Mouse (Mus musculus) C2C12 (cell line): Measurements from ENCODE around the gene Pou3f1. TPM values are rescaled to one million over a fixed set of nuclear protein-coding genes. Genes with fewer than 3 reads are reported as not detected.

Source experiments
- H3K27me3 ChIP-seq: one replicate; pipeline ENCODE4 v1.6.1; 2011; ENCODE audit not compliant: control insufficient read depth, insufficient read depth, insufficient read length
- H3K36me3 ChIP-seq: one replicate; pipeline ENCODE4 v1.6.1; 2011; ENCODE audit not compliant: control insufficient read depth, insufficient read depth
- H3K4me3 ChIP-seq: one replicate; pipeline ENCODE4 v1.5.1; 2011; ENCODE audit warnings: mild to moderate bottlenecking, control low read depth; ENCODE audit not compliant: poor library complexity, insufficient read depth, severe bottlenecking
- H3K79me2 ChIP-seq: one replicate; pipeline ENCODE4 v1.6.1; 2011; ENCODE audit not compliant: control insufficient read depth, insufficient read depth
- H3K79me3 ChIP-seq: one replicate; pipeline ENCODE4 v1.6.1; 2011; ENCODE audit warnings: low read depth, control low read depth
- H3ac ChIP-seq: one replicate; pipeline ENCODE3; 2011; ENCODE audit warnings: low read depth; ENCODE audit not compliant: control insufficient read depth, insufficient read length
- CEBPB ChIP-seq: IDR thresholded peaks from one replicate; pipeline ENCODE4 v1.6.1; 2011; ENCODE audit warnings: low read depth, mild to moderate bottlenecking, control low read depth, moderate library complexity
- CTCF ChIP-seq: IDR thresholded peaks from one replicate; pipeline ENCODE4 v1.5.1; 2011; ENCODE audit not compliant: control insufficient read depth, insufficient read depth, insufficient read length
- FOSL1 ChIP-seq: IDR thresholded peaks from one replicate; pipeline ENCODE4 v1.8.0; 2011; ENCODE audit warnings: mild to moderate bottlenecking, low read length; ENCODE audit not compliant: poor library complexity, insufficient read depth, severe bottlenecking
- MAX ChIP-seq: IDR thresholded peaks from one replicate; pipeline ENCODE4 v1.6.1; 2011; ENCODE audit warnings: mild to moderate bottlenecking, control low read depth
- MYOD1 ChIP-seq: IDR thresholded peaks from one replicate; pipeline ENCODE4 v1.6.1; 2011; ENCODE audit warnings: low read depth; ENCODE audit not compliant: control insufficient read depth, insufficient read length
- MYOG ChIP-seq: IDR thresholded peaks from one replicate; pipeline ENCODE4 v1.6.1; 2011; ENCODE audit not compliant: control insufficient read depth, insufficient read length; ENCODE audit errors: extremely low read depth
- USF1 ChIP-seq: IDR thresholded peaks from one replicate; pipeline ENCODE4 v1.6.1; 2011; ENCODE audit warnings: low read depth, mild to moderate bottlenecking, control low read depth, moderate library complexity
- polyA plus RNA-seq: library from polyadenylated mRNA; unstranded; fragments of >200 nt; fragmentation: generic; extraction: Trizol; gene quantifications from one replicate; pipeline ENCODE4 v1.2.1, GENCODE M21; 2012; ENCODE audit warnings: missing spikeins

Gene Pou3f1
- polyA plus RNA-seq, 1 experiment, result 0.01 TPM

- Histone ChIP-seq H3K4me3 (no peak overlapping the region), H3K79me2 (no peaks in the 10 kb centered on the region), H3ac (no peak overlapping the region), H3K27me3 (peaks cover 50% of the 10 kb centered on the region), H3K79me3 (no peaks in the 10 kb centered on the region), H3K36me3 (no peaks in the 10 kb centered on the region)
- TF ChIP-seq CEBPB, result no peak
Measured at GRCm38 (mm10) chr4:124624111-124624581, 32.5 kb upstream of the Pou3f1 start.

GRCm38 (mm10) chr4:124626836-124627235, 29.8 kb upstream of the Pou3f1 start:
- H3K79me3 ChIP-seq, result no peaks in the 10 kb centered on the region
- no peak overlapping the region for H3ac ChIP-seq
- TF ChIP-seq MYOG, result no peak
- no peak for TF ChIP-seq CTCF
- no peak for TF ChIP-seq MYOD1
- H3K79me2 ChIP-seq, result no peaks in the 10 kb centered on the region
- no peaks in the 10 kb centered on the region for H3K36me3 ChIP-seq
- H3K4me3 ChIP-seq, result no peak overlapping the region
- peaks cover 43% of the 10 kb centered on the region for H3K27me3 ChIP-seq

- Histone ChIP-seq H3ac (no peak overlapping the region), H3K4me3 (no peak overlapping the region), H3K79me3 (no peaks in the 10 kb centered on the region), H3K27me3 (peaks cover 25% of the 10 kb centered on the region), H3K36me3 (no peaks in the 10 kb centered on the region), H3K79me2 (no peaks in the 10 kb centered on the region)
- TF ChIP-seq MYOD1 (no peak), CTCF (no peak), USF1 (no peak), MAX (no peak)
Measured at GRCm38 (mm10) chr4:124631456-124631855, 25.2 kb upstream of the Pou3f1 start.

- peaks cover 29% of the 10 kb centered on the region for H3K27me3 ChIP-seq
- TF ChIP-seq MAX, result no peak
- no peak for TF ChIP-seq FOSL1
- TF ChIP-seq CEBPB, result no peak
- TF ChIP-seq MYOG, result no peak
- no peak for TF ChIP-seq CTCF
- no peaks in the 10 kb centered on the region for H3K79me3 ChIP-seq
- no peak overlapping the region for H3ac ChIP-seq
- no peaks in the 10 kb centered on the region for H3K79me2 ChIP-seq
- H3K4me3 ChIP-seq, result no peak overlapping the region
- H3K36me3 ChIP-seq, result no peaks in the 10 kb centered on the region
Measured at GRCm38 (mm10) chr4:124632856-124633255, 23.8 kb upstream of the Pou3f1 start.

- H3K79me3 ChIP-seq, result no peaks in the 10 kb centered on the region
- no peak overlapping the region for H3ac ChIP-seq
- H3K27me3 ChIP-seq, result peaks cover 32% of the 10 kb centered on the region
- no peaks in the 10 kb centered on the region for H3K36me3 ChIP-seq
- no peak overlapping the region for H3K4me3 ChIP-seq
- TF ChIP-seq MYOD1 (no peak), USF1 (no peak), FOSL1 (no peak), CTCF (no peak), MAX (no peak), CEBPB (no peak), MYOG (no peak)
- H3K79me2 ChIP-seq, result no peaks in the 10 kb centered on the region
Measured at GRCm38 (mm10) chr4:124633281-124633680, 23.3 kb upstream of the Pou3f1 start.

GRCm38 (mm10) chr4:124639715-124640114, 16.9 kb upstream of the Pou3f1 start:
- no peaks in the 10 kb centered on the region for H3K36me3 ChIP-seq
- H3K79me2 ChIP-seq, result no peaks in the 10 kb centered on the region
- TF ChIP-seq FOSL1 (no peak), CTCF (no peak), USF1 (no peak), MAX (no peak), CEBPB (no peak), MYOG (no peak), MYOD1 (no peak)
- H3ac ChIP-seq, result no peak overlapping the region
- H3K27me3 ChIP-seq, result peaks cover 52% of the 10 kb centered on the region
- H3K79me3 ChIP-seq, result no peaks in the 10 kb centered on the region
- no peak overlapping the region for H3K4me3 ChIP-seq
